Mouse (Mus musculus) hindbrain, embryonic 10.5 days (tissue): ENCODE data around the gene Elp5. TPM values are rescaled to one million over a fixed set of nuclear protein-coding genes. Genes with fewer than 3 reads are reported as not detected.

Source experiments
- DNase-seq: peaks from one replicate; pipeline ENCODE4 v3.0.0-alpha.2; 2017; ENCODE audit warnings: low spot score
- H3K27ac ChIP-seq: fragments of 300-500 bp; sonication (generic); 2 replicates; pipeline ENCODE4 v1.5.1; 2016; ENCODE audit warnings: mild to moderate bottlenecking, moderate library complexity
- H3K27me3 ChIP-seq: fragments of 300-500 bp; sonication (generic); 2 replicates; pipeline ENCODE4 v1.6.1; 2016; ENCODE audit warnings: mild to moderate bottlenecking; ENCODE audit not compliant: poor library complexity, insufficient read depth, severe bottlenecking
- H3K36me3 ChIP-seq: fragments of 300-500 bp; sonication (generic); 2 replicates; pipeline ENCODE4 v1.6.1; 2016; ENCODE audit warnings: mild to moderate bottlenecking, moderate library complexity
- H3K4me1 ChIP-seq: fragments of 300-500 bp; sonication (generic); replicated peaks from 2 replicates; pipeline ENCODE4 v1.6.1; 2016; ENCODE audit warnings: mild to moderate bottlenecking
- H3K4me3 ChIP-seq: fragments of 300-500 bp; sonication (generic); 2 replicates; pipeline ENCODE4 v1.5.1; 2016; ENCODE audit warnings: mild to moderate bottlenecking, moderate library complexity
- H3K9me3 ChIP-seq: fragments of 300-500 bp; sonication (generic); 2 replicates; pipeline ENCODE4 v1.6.1; 2016; ENCODE audit warnings: mild to moderate bottlenecking, moderate library complexity
- WGBS: fragments of 180-500 bp; shearing (Covaris S2); methylation state at CpG from one replicate; pipeline ENCODE4 v1.1.7; 2016; 5-methylcytosine and 5-hydroxymethylcytosine counted together
- polyA plus RNA-seq: library from polyadenylated mRNA; unstranded; fragments of >200 nt; fragmentation: Nextera tagmentation; extraction: Ambion mirVana; gene quantifications from 2 replicates; pipeline ENCODE4 v1.2.1, GENCODE M21; 2016

Elp5 gene
- polyA plus RNA-seq: 156 and 167 TPM in 2 replicates

DNA sequence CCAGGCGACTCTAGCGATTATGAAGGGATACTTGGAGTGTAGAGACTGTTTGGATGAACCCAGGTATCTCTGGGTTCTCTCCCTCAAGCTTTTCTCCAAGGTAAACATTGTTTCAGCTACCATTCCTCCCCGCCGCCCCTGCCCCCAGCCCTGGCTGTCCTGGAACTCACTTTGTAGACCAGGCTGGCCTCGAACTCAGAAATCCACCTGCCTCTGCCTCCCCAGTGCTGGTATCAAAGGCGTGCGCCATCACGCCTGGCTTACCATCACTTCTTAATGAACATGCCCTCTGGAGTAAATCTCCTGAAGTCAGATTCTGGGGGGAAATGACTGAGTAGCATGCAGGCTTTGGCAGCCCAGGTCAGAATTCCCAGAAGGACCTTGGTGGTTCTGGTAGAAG lies at the start of gene Elp5:
Gene Elp5, minus strand, starts transcription at position 293 of the 400 bp plus-strand sequence.
- Histone ChIP-seq H3K4me1 (peaks cover 34% of the 10 kb centered on the region), H3K9me3 (no peaks in the 10 kb centered on the region), H3K27me3 (no peaks in the 10 kb centered on the region), H3K36me3 (peaks cover 60% of the 10 kb centered on the region), H3K27ac (peak within 1 kb of the TSS; percentile 99), H3K4me3 (peak within 1 kb of the TSS; percentile 99)
- DNase-seq: no peak
- WGBS: 65% methylated on average over 8 of the region's 8 CpGs

DNA sequence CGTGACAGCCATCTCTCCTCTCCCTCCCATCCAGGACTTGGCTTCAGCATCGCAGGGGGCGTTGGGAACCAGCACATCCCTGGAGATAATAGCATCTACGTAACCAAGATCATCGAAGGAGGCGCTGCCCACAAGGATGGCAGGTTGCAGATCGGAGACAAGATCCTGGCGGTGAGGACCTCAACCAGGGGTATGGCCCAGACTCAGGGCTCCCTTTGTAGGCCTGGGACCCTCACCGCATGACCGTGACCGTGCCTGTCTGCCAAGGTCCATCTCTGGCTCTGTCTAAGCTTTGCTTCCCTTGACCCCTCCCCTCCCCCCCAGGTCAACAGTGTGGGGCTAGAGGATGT lies 49.0 kb upstream of the Elp5 start:
- H3K4me3 ChIP-seq: no peak overlapping the region
- no peaks in the 10 kb centered on the region for H3K27me3 ChIP-seq
- 0 out of 2 replicates have a peak overlapping the region, but pooled peaks have one; percentile 90 for H3K27ac ChIP-seq
- no peak for DNase-seq
- peaks cover 54% of the 10 kb centered on the region for H3K4me1 ChIP-seq
- WGBS: 93% methylated on average over 11 of the region's 11 CpGs
- no peaks in the 10 kb centered on the region for H3K9me3 ChIP-seq
- H3K36me3 ChIP-seq: peaks cover 48% of the 10 kb centered on the region

DNA sequence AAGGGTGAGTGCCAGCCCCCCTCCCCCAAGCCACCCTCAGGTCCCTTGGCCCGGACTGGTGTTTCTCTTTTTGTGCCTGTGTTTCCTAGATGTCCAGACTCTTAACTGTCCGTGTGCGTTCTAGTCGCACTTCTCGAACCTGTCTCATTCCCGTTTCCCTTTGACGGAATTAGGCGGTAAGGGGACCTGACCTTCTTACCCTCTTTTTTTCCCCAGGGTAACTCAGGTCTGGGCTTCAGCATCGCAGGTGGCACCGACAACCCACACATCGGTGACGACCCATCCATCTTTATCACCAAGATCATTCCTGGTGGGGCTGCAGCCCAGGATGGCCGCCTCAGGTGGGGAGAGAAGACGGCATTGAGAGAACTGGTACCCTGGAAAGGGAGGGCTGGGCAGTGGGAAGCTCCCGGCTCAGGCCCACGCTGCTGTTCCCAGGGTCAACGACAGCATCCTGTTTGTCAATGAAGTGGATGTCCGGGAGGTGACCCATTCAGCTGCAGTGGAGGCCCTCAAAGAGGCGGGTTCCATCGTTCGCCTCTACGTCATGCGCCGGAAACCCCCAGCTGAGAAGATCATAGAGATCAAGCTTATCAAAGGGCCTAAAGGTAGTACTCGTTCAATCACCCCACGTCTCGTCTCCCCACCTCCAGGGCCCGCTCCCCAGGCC lies 48.5 kb upstream of the Elp5 start:
- Histone ChIP-seq H3K27me3 (no peaks in the 10 kb centered on the region), H3K4me1 (peaks cover 59% of the 10 kb centered on the region), H3K9me3 (no peaks in the 10 kb centered on the region), H3K27ac (peak overlapping the region; percentile 90), H3K4me3 (peak overlapping the region; percentile 54), H3K36me3 (peaks cover 48% of the 10 kb centered on the region)
- no peak for DNase-seq
- WGBS: 94% methylated on average over 28 of the region's 28 CpGs

DNA sequence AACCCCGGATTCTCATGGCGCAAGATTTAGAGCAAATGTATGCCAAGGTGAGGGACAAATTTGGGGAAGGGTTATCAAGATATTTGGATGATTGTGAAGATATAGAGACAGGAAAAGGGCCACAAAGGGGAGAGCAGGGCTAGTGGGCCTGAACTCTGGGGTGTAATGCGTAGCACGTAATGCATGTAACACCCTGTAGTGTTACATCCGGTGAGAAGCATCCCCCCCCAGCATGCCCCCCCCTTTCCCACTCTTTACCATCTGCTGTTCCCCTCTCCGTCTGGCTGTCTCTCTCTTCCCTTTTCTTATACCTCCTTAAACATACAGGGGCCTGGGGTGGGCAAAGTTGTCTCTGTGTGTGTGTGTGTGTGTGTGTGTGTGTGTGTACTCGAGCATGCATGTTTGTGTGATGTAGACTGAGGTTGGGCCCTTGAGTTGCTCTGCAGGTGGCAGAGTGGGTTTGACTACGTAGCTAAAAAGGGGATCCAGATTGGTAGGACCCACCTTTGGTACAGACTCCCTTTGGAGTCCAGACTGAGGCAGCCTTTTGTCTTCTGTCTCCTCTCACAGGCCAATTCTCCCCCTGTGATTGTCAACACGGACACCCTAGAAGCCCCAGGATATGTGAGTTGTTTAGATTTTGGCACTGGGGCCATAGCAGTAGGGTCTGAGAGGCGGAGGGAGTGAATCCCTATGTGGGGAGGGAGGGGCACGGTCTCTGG lies 47.7 kb upstream of the Elp5 start:
- Histone ChIP-seq H3K27me3 (no peaks in the 10 kb centered on the region), H3K36me3 (peaks cover 44% of the 10 kb centered on the region), H3K27ac (peak overlapping the region; percentile 90), H3K9me3 (no peaks in the 10 kb centered on the region), H3K4me1 (peaks cover 66% of the 10 kb centered on the region), H3K4me3 (peak overlapping the region; percentile 54)
- no peak for DNase-seq
- WGBS: 31% methylated on average over 11 of the region's 11 CpGs

DNA sequence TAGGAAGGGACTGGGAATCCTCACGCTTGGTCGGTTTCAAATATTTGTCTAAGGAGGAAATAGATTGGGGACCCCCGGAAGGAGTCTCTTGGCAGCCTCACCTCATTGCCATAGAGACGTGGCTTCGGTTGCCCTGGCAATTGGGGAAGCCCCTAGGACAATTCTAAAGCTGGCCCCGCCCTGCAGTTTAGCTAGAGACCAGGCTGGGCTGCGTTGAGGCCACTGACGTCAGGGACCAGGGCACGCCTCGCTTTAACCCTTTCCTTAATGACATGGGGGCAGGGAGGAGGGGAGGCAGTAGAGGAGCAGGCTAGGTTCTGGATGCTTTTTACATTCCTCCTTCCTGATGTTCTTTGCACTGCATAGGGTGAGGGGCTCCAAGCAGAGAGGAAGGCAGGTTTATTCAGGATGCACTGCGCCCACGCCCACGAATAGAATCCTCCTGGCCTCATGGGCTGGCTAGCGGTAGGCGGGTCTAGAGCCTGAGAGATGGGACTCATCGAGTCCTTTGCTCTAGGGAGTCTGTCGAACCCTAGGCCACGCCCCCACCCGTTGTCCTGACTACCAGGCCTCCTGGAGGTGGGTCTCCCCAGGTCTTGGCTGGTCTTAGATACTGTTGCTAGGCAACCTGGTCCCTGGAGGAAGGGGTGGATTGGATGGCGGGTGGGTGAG lies 46.9 kb upstream of the Elp5 start:
- no peaks in the 10 kb centered on the region for H3K27me3 ChIP-seq
- H3K4me1 ChIP-seq: peaks cover 73% of the 10 kb centered on the region
- WGBS: 0% methylated on average over 20 of the region's 20 CpGs
- peak; percentile 98 for DNase-seq
- peak overlapping the region; percentile 54 for H3K4me3 ChIP-seq
- peak overlapping the region; percentile 90 for H3K27ac ChIP-seq
- H3K9me3 ChIP-seq: no peaks in the 10 kb centered on the region
- peaks cover 38% of the 10 kb centered on the region for H3K36me3 ChIP-seq

DNA sequence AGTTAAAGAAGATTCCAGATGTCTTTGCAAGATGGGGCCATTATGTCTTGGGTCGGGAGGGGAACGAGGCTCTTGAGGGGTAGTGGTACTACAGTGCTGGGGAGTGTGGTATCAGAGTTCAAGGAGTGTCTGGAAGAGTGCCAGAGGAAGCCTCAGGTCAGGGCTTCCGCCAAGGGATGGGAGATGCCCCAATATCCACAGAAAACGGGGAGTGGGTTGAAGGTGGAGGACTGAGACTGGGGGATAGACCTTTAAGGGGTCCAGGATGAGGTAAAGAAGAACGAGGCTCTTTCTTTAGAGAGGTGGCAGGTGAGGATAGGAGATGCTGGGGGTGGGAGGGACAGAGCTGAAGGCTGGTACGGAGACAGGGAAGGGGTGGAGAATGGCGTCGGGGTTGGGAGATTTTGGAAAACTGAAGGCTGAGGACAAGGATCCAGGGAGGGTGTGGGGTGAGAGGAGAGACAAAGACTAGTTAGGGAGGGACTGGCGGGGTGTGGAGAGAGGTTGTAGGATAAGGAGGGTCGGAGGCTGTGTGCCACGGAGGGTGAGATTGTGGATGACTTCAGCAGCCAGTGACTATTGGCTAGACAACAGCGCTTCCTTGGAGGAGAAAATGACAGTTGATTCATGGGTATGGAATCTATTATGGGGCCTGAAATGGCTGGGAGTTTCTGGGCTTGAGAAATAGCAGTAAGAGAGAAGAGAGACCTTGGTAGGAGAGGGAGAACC lies 46.2 kb upstream of the Elp5 start:
- peaks cover 33% of the 10 kb centered on the region for H3K36me3 ChIP-seq
- no peaks in the 10 kb centered on the region for H3K9me3 ChIP-seq
- H3K27ac ChIP-seq: peak overlapping the region; percentile 90
- H3K27me3 ChIP-seq: no peaks in the 10 kb centered on the region
- peak overlapping the region; percentile 54 for H3K4me3 ChIP-seq
- no peak for DNase-seq
- 26% methylated on average over 12 of the region's 12 CpGs for WGBS
- peaks cover 80% of the 10 kb centered on the region for H3K4me1 ChIP-seq

DNA sequence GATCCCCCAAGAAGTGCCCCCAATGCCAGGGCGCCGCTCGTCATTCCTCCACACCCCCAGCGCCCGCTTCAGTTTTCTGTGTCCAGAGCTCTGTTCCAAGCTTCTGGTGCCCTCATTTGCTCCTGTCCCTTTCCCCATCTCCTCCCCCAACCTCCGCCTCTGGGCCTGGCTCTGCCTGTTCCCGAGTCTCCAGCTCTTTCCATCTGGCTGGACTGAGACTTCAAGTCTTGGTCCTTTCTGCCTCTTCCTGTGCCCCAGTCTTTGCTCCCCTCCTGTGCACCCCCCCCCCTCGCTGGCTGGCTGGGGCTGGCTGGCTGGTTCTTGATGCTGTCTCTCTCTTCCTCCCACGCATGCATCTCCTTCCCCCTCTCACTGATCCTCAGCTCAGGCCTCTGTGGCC lies 45.1 kb upstream of the Elp5 start:
- Histone ChIP-seq H3K36me3 (peaks cover 21% of the 10 kb centered on the region), H3K9me3 (no peaks in the 10 kb centered on the region), H3K27me3 (no peaks in the 10 kb centered on the region), H3K4me3 (peak overlapping the region; percentile 54), H3K27ac (peak overlapping the region; percentile 90), H3K4me1 (peaks cover 91% of the 10 kb centered on the region)
- no peak for DNase-seq
- 43% methylated on average over 9 of the region's 9 CpGs for WGBS

DNA sequence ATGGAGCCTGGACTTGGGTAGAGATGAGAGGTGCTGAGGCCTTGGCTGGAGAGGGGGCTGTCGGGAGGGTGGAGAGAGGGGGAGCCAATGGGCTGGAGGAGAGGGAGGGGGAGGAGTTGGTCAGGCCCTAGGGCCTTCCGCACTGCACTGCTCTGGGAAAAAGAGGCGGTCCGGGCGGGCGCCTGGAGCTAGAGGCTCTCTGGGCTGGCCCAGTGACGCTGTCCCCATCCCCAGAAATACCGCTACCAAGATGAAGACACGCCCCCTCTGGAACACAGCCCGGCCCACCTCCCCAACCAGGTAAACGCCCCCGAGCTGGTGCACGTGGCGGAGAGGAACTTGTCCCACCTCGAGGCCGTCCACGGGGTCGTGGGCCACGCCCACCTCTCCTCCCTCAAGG lies 44.4 kb upstream of the Elp5 start:
- Histone ChIP-seq H3K27ac (peak overlapping the region; percentile 90), H3K9me3 (no peaks in the 10 kb centered on the region), H3K27me3 (no peaks in the 10 kb centered on the region), H3K36me3 (peaks cover 14% of the 10 kb centered on the region), H3K4me3 (peak overlapping the region; percentile 54), H3K4me1 (peaks cover 97% of the 10 kb centered on the region)
- WGBS: under 1% methylated on average over 19 of the region's 19 CpGs
- peak; percentile 68 for DNase-seq

DNA sequence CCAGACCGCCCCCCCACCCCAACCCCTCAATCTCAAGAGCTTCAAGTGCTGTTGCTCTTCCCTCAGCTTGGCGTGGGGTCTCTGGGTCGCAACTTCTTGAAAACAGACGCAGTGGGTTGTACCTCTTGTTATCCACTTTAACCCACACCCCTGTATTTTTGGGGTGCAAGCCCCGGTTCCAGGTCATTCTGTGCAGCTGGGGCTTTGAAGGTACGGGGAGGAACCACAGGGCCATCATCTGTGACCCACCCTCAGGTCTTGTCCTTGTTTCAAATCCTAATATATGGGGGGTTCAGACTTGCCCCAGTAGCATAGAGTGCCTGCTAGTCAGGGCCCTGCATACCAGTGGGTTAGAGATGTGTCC lies 41.8 kb upstream of the Elp5 start:
- H3K9me3 ChIP-seq: no peaks in the 10 kb centered on the region
- H3K4me1 ChIP-seq: peaks cover 96% of the 10 kb centered on the region
- peak overlapping the region; percentile 86 for H3K27ac ChIP-seq
- no peaks in the 10 kb centered on the region for H3K36me3 ChIP-seq
- no peak for DNase-seq
- no peaks in the 10 kb centered on the region for H3K27me3 ChIP-seq
- WGBS: 11% methylated on average over 6 of the region's 6 CpGs
- peak overlapping the region; percentile 56 for H3K4me3 ChIP-seq

DNA sequence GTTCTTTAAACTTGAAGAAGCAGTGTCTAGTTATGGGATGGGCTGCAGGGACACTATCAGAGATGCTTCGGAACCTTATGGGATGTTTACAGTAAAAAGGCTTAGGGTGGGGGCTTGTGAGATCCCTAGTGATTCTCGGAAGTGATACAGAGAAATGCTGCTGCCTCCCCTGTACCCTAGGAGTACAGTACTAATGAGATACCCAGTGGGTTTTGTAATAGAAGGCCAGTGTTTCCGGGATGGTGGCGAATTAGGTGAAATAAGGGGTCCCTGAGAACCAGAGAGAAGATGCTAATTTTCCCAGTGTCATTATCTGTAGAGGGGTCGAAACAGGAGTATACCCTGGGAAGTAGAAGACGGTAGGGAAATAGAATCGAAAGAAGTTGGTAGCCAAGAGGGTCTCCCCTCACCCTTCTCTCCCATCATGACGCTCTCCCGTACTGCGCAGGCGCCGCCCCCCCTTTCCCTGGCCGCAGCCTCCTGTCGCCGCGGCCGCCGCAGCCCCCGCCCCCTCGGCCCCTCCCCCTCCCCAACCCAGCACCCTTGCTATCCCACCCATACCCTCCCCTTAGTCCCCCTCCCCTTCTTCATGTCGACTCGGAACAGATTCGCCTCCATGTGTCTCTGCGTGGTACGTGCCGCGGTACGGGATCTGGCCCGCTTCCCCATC lies 41.3 kb upstream of the Elp5 start:
- peak; percentile 76 for DNase-seq
- Histone ChIP-seq H3K9me3 (no peaks in the 10 kb centered on the region), H3K27me3 (no peaks in the 10 kb centered on the region), H3K4me1 (peaks cover 96% of the 10 kb centered on the region), H3K4me3 (peak overlapping the region; percentile 56), H3K36me3 (no peaks in the 10 kb centered on the region), H3K27ac (peak overlapping the region; percentile 86)
- WGBS: 4% methylated on average over 28 of the region's 29 CpGs

DNA sequence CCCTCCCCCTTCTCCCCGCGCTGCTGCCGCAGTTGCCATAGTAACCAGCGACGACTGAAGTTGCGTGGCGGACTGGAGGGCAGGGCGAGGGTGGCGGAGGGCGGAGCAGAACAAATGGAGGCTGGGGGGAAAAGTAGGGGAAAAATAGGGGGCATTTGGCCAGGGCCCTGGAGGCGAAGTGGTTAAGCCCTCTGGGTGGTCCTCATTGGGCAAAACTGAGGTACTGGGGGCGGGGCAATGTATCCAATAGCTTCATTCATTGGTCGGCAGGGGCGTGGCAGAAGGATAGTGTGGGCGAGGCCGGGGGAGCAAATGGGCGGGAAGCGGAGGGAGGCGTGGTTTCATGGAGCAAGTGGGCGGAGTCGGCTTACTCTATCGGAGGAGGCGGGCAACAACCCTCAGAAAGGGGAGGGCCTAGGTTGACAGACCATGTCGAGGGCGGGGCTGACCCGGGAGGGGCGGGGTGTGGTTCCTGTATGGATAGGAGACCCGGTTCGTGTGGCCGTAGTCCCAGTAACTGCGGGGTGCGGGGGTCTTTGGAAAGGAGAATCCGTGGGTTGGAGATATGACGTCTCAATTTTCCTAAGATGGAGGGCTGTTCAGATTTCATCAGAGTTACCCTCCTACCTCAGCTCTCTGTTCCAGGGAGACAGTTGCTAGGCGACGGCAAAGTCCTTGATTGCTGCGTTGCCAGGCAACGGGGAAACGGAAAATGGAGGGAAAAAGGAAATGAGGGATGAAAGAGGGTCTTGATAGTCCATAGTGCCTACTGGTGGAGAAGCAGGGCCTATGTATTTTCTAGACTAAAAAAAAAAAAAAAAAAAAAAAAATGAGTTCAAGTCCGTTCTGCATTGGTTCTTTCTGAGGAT lies 39.2 kb upstream of the Elp5 start:
- no peaks in the 10 kb centered on the region for H3K9me3 ChIP-seq
- H3K4me1 ChIP-seq: peaks cover 96% of the 10 kb centered on the region
- DNase-seq: peak; percentile 99
- H3K27ac ChIP-seq: peak overlapping the region; percentile 96
- WGBS: 2% methylated on average over 40 of the region's 40 CpGs
- H3K27me3 ChIP-seq: no peaks in the 10 kb centered on the region
- H3K4me3 ChIP-seq: peak overlapping the region; percentile 74
- no peaks in the 10 kb centered on the region for H3K36me3 ChIP-seq
